In the genomic region with DNA sequence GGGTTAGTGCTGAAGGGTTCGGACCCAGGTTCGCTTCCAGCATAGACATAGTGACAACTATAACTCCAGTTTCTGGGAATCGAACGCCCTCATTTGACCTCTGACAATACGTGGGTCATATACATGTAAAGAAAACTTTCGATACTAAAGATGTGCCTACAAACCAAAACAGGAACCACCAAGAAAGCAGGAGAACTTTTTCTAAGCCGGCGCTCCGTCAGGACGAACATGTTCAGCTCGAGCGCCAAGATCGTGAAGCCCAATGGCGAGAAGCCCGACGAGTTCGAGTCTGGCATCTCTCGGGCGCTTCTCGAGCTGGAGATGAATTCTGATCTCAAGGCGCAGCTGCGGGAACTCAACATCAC, we compare ENCODE assay signal across 8 mouse cellular contexts. TPM values are rescaled to one million over a fixed set of nuclear protein-coding genes. Genes with fewer than 3 reads are reported as not detected.
DNase-seq lines count a peak whose midpoint lies in the region; ATAC-seq and TF ChIP-seq lines count a peak whose summit lies in the region.

No protein-coding gene starts in this region.

- peak; percentile 45 to 52 for DNase-seq in cerebellum, postnatal 10 days
- no peak for DNase-seq in cerebellum, adult 8-10 months
- peak; percentile 68 for DNase-seq in embryo, embryonic 11 days
- no peak for DNase-seq in heart, postnatal 0 days (ENCODE audit: low spot score)
- peak; percentile 48 for DNase-seq in neural tube, embryonic 10.5 days (ENCODE audit: extremely low spot score, low spot score)
- DNase-seq in frontal cortex, postnatal 14 days (ENCODE audit: low spot score in 2 of 2) = no peak
- no peak for DNase-seq in retina, embryonic 14.5 days (ENCODE audit: low spot score)

- H3K4me3 ChIP-seq in heart, postnatal 0 days (ENCODE audit: low read depth, low read length) = peak overlapping the region; percentile 68
- H3K4me3 ChIP-seq in limb, embryonic 15.5 days = peak overlapping the region; percentile 73

- WGBS in heart, postnatal 0 days = under 1% methylated on average over 22 of the region's 22 CpGs
- 0% methylated on average over 22 of the region's 22 CpGs for WGBS in limb, embryonic 15.5 days

- TF ChIP-seq CTCF in heart, postnatal 0 days (IDR thresholded peaks at IDR 0.05; ENCODE audit: low read depth) = no peak

- H3K27ac ChIP-seq in heart, postnatal 0 days (ENCODE audit: low read depth) = peak overlapping the region; percentile 71
- peak overlapping the region; percentile 91 for H3K27ac ChIP-seq in limb, embryonic 15.5 days

- no peak for TF ChIP-seq EP300 in heart, postnatal 0 days (IDR thresholded peaks at IDR 0.05; ENCODE audit: low read depth)

- H3K36me3 ChIP-seq in heart, postnatal 0 days (replicated peaks; ENCODE audit: control insufficient read depth, insufficient read depth, low read length) = peaks cover 25% of the 10 kb centered on the region
- peaks cover 32% of the 10 kb centered on the region for H3K36me3 ChIP-seq in limb, embryonic 15.5 days

- no peaks in the 10 kb centered on the region for H3K27me3 ChIP-seq in heart, postnatal 0 days (ENCODE audit: control insufficient read depth, insufficient read depth, low read length)
- no peaks in the 10 kb centered on the region for H3K27me3 ChIP-seq in limb, embryonic 15.5 days

- H3K4me2 ChIP-seq in heart, postnatal 0 days (ENCODE audit: low read depth, low read length) = peak overlapping the region; percentile 92
- H3K4me2 ChIP-seq in limb, embryonic 15.5 days = peak overlapping the region; percentile 60

- H3K9ac ChIP-seq in heart, postnatal 0 days (replicated peaks; ENCODE audit: low read depth, low read length) = peak overlapping the region; percentile 64
- H3K9ac ChIP-seq in limb, embryonic 15.5 days = peak overlapping the region; percentile 39

- H3K9me3 ChIP-seq in heart, postnatal 0 days (replicated peaks; ENCODE audit: control insufficient read depth, low read length) = no peaks in the 10 kb centered on the region
- no peaks in the 10 kb centered on the region for H3K9me3 ChIP-seq in limb, embryonic 15.5 days

- peaks cover 13% of the 10 kb centered on the region; the same call in 1 of the 2 replicates for H3K4me1 ChIP-seq in heart, postnatal 0 days (ENCODE audit: control insufficient read depth, insufficient read depth)
- H3K4me1 ChIP-seq in limb, embryonic 15.5 days = peaks cover 23% of the 10 kb centered on the region

- ATAC-seq in heart, postnatal 0 days (ENCODE audit: insufficient read depth, low read depth) = no peak
- ATAC-seq in limb, embryonic 15.5 days (ENCODE audit: insufficient number of reproducible peaks, low FRiP score, low TSS enrichment, low read depth) = no peak

RNA-seq across cellular contexts. Expression of gene Mospd3, which starts 0.5 kb away (rescaled TPM):
- total RNA-seq in heart, postnatal 0 days (2014; rRNA removed; ENCODE audit: low replicate concordance) = 9.3 TPM in 1 of 2 replicates, not detected in the other
- 18.3 and 19.7 TPM in 2 replicates for polyA plus RNA-seq in heart, postnatal 0 days (2015; fragmentation: Nextera tagmentation; extraction: Ambion mirVana)
- polyA plus RNA-seq in limb, embryonic 15.5 days (2015; fragmentation: Nextera tagmentation; extraction: Ambion mirVana) = 40.6 and 41.8 TPM in 2 replicates

RNA-seq across cellular contexts. Expression of gene Pcolce, which starts 12.2 kb away (rescaled TPM):
- 172 and 201 TPM in 2 replicates for total RNA-seq in heart, postnatal 0 days (2014; rRNA removed; ENCODE audit: low replicate concordance)
- polyA plus RNA-seq in heart, postnatal 0 days (2015; fragmentation: Nextera tagmentation; extraction: Ambion mirVana) = 116 and 122 TPM in 2 replicates
- 303 and 362 TPM in 2 replicates for polyA plus RNA-seq in limb, embryonic 15.5 days (2015; fragmentation: Nextera tagmentation; extraction: Ambion mirVana)

RNA-seq across cellular contexts. Expression of gene Fbxo24, which starts 27.5 kb away (rescaled TPM):
- 0.65 TPM in 1 of 2 replicates, not detected in the other for total RNA-seq in heart, postnatal 0 days (2014; rRNA removed; ENCODE audit: low replicate concordance)
- 0.11 and 0.16 TPM in 2 replicates for polyA plus RNA-seq in heart, postnatal 0 days (2015; fragmentation: Nextera tagmentation; extraction: Ambion mirVana)
- polyA plus RNA-seq in limb, embryonic 15.5 days (2015; fragmentation: Nextera tagmentation; extraction: Ambion mirVana) = 0.09 TPM in 1 of 2 replicates, not detected in the other

RNA-seq across cellular contexts. Expression of gene Lrch4, which starts 27.6 kb away (rescaled TPM):
- total RNA-seq in heart, postnatal 0 days (2014; rRNA removed; ENCODE audit: low replicate concordance) = 12.7 and 19.7 TPM in 2 replicates
- polyA plus RNA-seq in heart, postnatal 0 days (2015; fragmentation: Nextera tagmentation; extraction: Ambion mirVana) = 15.9 and 17.8 TPM in 2 replicates
- polyA plus RNA-seq in limb, embryonic 15.5 days (2015; fragmentation: Nextera tagmentation; extraction: Ambion mirVana) = 32.8 and 34.1 TPM in 2 replicates

RNA-seq across cellular contexts. Expression of gene Gm20605, which starts 27.6 kb away (rescaled TPM):
- 1.6 and 5.3 TPM in 2 replicates for total RNA-seq in heart, postnatal 0 days (2014; rRNA removed; ENCODE audit: low replicate concordance)
- 1.8 and 2.5 TPM in 2 replicates for polyA plus RNA-seq in heart, postnatal 0 days (2015; fragmentation: Nextera tagmentation; extraction: Ambion mirVana)
- 8.0 and 8.5 TPM in 2 replicates for polyA plus RNA-seq in limb, embryonic 15.5 days (2015; fragmentation: Nextera tagmentation; extraction: Ambion mirVana)

Comparison
In these comparisons a context has a peak if more than half of its experiments do, and no peak if none do; other contexts are left out.
1. DNase-seq: peak in cerebellum, postnatal 10 days (2 of 2), embryo, embryonic 11 days (single experiment) and neural tube, embryonic 10.5 days (single experiment); none in cerebellum, adult 8-10 months (single experiment), heart, postnatal 0 days (single experiment), frontal cortex, postnatal 14 days (0 of 2) and retina, embryonic 14.5 days (single experiment).